Mouse (Mus musculus) liver, postnatal 0 days (tissue): Measurements from ENCODE around the gene Dscam.

Experiments
- CTCF ChIP-seq: sonication (generic); IDR thresholded peaks from 2 replicates; pipeline ENCODE4 v1.5.1; 2016; ENCODE audit warnings: antibody characterized with exemption, low read depth
- EP300 ChIP-seq: IDR thresholded peaks from 2 replicates; pipeline ENCODE4 v1.6.1; 2016; ENCODE audit warnings: antibody characterized with exemption, low read depth, mild to moderate bottlenecking

DNA sequence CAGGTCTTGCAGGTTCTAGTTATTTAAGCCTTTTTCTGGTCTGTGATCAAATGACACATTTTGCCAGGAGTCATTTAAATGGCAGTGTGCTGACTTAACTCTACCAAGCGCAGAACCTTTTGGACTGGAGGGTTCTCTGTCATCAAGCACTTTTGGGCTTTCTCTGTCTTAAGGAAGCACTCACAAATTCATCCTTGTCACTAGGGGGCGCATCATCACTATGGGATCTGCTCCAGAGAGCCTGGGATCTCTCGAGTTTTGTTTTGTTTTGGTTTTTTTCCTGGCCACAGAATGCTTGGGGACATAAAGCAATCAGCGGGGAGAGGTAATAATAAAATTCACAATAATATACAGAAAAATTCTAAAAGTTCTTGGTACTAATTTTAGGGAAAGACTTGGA lies 486.0 kb downstream of the Dscam start:
- TF ChIP-seq CTCF, result peak; percentile 76
- TF ChIP-seq EP300, result no peak
